Mouse (Mus musculus) midbrain, embryonic 13.5 days (tissue): Measurements from ENCODE around the gene Cdh3. TPM values are rescaled to one million over a fixed set of nuclear protein-coding genes. Genes with fewer than 3 reads are reported as not detected.

Source experiments
- ATAC-seq: fragments of 200-750 bp; cut with Nextera tagmentation; 2 replicates; pipeline ENCODE4 v1.8.0; 2017; ENCODE audit warnings: mild to moderate bottlenecking, moderate TSS enrichment, moderate library complexity
- H3K27ac ChIP-seq: fragments of 300-500 bp; sonication (generic); 2 replicates; pipeline ENCODE4 v1.5.1; 2015; ENCODE audit warnings: inconsistent platforms, mild to moderate bottlenecking, moderate library complexity
- H3K27me3 ChIP-seq: fragments of 300-500 bp; sonication (generic); 2 replicates; pipeline ENCODE4 v1.6.1; 2015; ENCODE audit warnings: mild to moderate bottlenecking, inconsistent platforms
- H3K36me3 ChIP-seq: fragments of 300-500 bp; sonication (generic); 2 replicates; pipeline ENCODE4 v1.6.1; 2015; ENCODE audit warnings: mild to moderate bottlenecking, inconsistent platforms
- H3K4me1 ChIP-seq: fragments of 300-500 bp; sonication (generic); replicated peaks from 2 replicates; pipeline ENCODE4 v1.6.1; 2015; ENCODE audit warnings: inconsistent platforms
- H3K4me2 ChIP-seq: fragments of 300-500 bp; sonication (generic); replicated peaks from 2 replicates; pipeline ENCODE4 v1.6.1; 2015; ENCODE audit warnings: moderate library complexity, mild to moderate bottlenecking, inconsistent platforms
- H3K4me3 ChIP-seq: fragments of 300-500 bp; sonication (generic); replicated peaks from 2 replicates; pipeline ENCODE4 v1.5.1; 2015; ENCODE audit warnings: mild to moderate bottlenecking, inconsistent platforms
- H3K9ac ChIP-seq: fragments of 300-500 bp; sonication (generic); replicated peaks from 2 replicates; pipeline ENCODE4 v1.6.1; 2015; ENCODE audit warnings: mild to moderate bottlenecking, inconsistent platforms
- H3K9me3 ChIP-seq: fragments of 300-500 bp; sonication (generic); 2 replicates; pipeline ENCODE4 v1.6.1; 2016; ENCODE audit warnings: mild to moderate bottlenecking, inconsistent platforms
- WGBS: fragments of 180-500 bp; shearing (Covaris S2); methylation state at CpG from one replicate; pipeline ENCODE4 v1.1.7; 2015; 5-methylcytosine and 5-hydroxymethylcytosine counted together
- polyA plus RNA-seq: library from polyadenylated mRNA; unstranded; fragments of >200 nt; fragmentation: Nextera tagmentation; extraction: Ambion mirVana; gene quantifications from 2 replicates; pipeline ENCODE4 v1.2.1, GENCODE M21; 2015

Gene Cdh3
- polyA plus RNA-seq, 1 experiment from 2014 or later, result 0.46 TPM

DNA sequence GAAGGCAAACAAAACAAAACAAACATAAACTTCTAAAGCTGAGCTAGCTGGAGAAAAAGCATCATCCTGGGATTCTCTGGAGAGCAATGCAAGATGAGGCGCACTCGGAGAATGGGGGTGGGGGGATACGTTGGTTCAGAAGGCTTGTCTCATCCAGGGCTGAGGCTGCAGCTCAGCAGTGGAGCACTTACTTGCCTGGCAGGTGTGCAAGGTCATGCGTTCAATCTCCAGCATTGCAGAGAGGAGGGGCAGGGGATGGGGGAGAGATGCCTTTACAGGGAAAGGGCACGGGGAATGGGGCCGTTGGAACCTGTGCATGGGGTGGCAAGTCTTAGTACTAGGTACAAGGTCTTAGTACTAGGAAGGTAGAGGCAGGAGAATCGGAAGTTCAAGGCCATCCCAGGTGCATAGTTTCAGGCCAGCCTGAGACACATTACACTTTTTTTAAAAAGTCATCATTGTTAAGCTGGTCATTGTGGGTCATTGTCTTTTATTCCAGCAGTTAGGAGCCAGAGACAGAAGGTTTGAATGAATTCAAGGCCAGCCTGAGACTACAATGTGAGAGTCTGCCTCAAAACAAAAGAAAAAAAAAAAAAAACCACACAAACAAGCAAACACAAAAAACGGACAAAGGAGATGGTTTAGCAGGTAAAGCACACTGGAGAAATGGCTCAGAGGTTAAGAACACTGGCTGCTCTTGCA, 1.5 kb upstream of the Cdh3 start:
- no peak overlapping the region for H3K9ac ChIP-seq
- peaks cover 75% of the 10 kb centered on the region for H3K27me3 ChIP-seq
- no peak overlapping the region for H3K4me2 ChIP-seq
- H3K36me3 ChIP-seq, result no peaks in the 10 kb centered on the region
- H3K9me3 ChIP-seq, result no peaks in the 10 kb centered on the region
- H3K27ac ChIP-seq, result no peak overlapping the region
- H3K4me1 ChIP-seq, result peaks cover 36% of the 10 kb centered on the region
- no peak overlapping the region for H3K4me3 ChIP-seq
- WGBS, result 44% methylated on average over 8 of the region's 8 CpGs
- ATAC-seq, result no peak

GRCm38 (mm10) chr8:106511065-106511501, 392 bp downstream of the Cdh3 start:
- ATAC-seq, result peak; percentile 31; the same call in 1 of the 2 replicates
- Histone ChIP-seq H3K4me1 (peaks cover 36% of the 10 kb centered on the region), H3K9me3 (no peaks in the 10 kb centered on the region), H3K4me2 (peak overlapping the region; percentile 54), H3K27ac (no peak overlapping the region), H3K4me3 (peak overlapping the region; percentile 34), H3K27me3 (peaks cover 74% of the 10 kb centered on the region), H3K36me3 (no peaks in the 10 kb centered on the region), H3K9ac (0 out of 2 replicates have a peak overlapping the region, but pooled peaks have one; percentile 29)
- WGBS, result 1% methylated on average over 22 of the region's 22 CpGs

- peak overlapping the region; percentile 34 for H3K4me3 ChIP-seq
- no peaks in the 10 kb centered on the region for H3K9me3 ChIP-seq
- H3K9ac ChIP-seq, result 0 out of 2 replicates have a peak overlapping the region, but pooled peaks have one; percentile 29
- H3K27me3 ChIP-seq, result peaks cover 69% of the 10 kb centered on the region
- peaks cover 36% of the 10 kb centered on the region for H3K4me1 ChIP-seq
- peak; percentile 16; the same call in 1 of the 2 replicates for ATAC-seq
- WGBS, result 2% methylated on average over 29 of the region's 30 CpGs
- no peak overlapping the region for H3K27ac ChIP-seq
- peak overlapping the region; percentile 54 for H3K4me2 ChIP-seq
- H3K36me3 ChIP-seq, result no peaks in the 10 kb centered on the region
These were observed 895 bp downstream of the Cdh3 start for GRCm38 (mm10) chr8:106511531-106512041.

GRCm38 (mm10) chr8:106512475-106513150, 1.9 kb downstream of the Cdh3 start:
- Histone ChIP-seq H3K27me3 (peaks cover 59% of the 10 kb centered on the region), H3K36me3 (no peaks in the 10 kb centered on the region), H3K9ac (no peak overlapping the region), H3K27ac (no peak overlapping the region), H3K4me3 (no peak overlapping the region), H3K4me1 (peaks cover 30% of the 10 kb centered on the region), H3K9me3 (no peaks in the 10 kb centered on the region), H3K4me2 (no peak overlapping the region)
- no peak for ATAC-seq
- WGBS, result 63% methylated on average over 7 of the region's 7 CpGs

DNA sequence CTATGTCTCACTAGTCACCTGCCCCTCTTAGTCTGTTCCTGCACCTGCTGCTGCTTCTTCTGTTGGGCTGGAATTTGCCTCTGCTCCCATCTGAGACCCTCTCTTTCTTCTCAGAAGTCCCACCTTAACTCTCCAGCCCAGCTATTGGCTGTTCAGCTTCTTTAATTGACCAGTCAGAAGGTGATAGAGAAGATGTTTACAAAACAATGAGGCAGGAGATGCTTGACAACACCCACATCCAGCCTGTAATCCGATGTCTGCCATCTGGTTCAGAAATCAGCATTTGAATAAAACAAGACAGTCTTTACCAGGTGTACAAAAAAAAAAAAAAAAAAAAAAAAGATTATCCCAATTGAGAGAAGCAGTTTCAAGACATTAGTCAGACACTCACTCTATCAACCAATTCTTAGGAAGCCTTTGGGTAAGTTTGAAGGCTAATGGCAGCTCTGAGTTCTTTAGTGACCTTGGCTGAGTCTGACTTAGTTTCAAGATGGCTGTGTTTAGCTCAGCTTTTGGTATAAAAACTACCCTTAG, 5.3 kb downstream of the Cdh3 start:
- H3K4me3 ChIP-seq, result no peak overlapping the region

GRCm38 (mm10) chr8:106516581-106516980, 5.9 kb downstream of the Cdh3 start:
- Histone ChIP-seq H3K27me3 (peaks cover 22% of the 10 kb centered on the region), H3K9ac (no peak overlapping the region), H3K4me1 (peaks cover 6% of the 10 kb centered on the region), H3K9me3 (no peaks in the 10 kb centered on the region), H3K36me3 (no peaks in the 10 kb centered on the region), H3K4me3 (no peak overlapping the region), H3K4me2 (no peak overlapping the region), H3K27ac (no peak overlapping the region)
- 86% methylated on average over 2 of the region's 2 CpGs for WGBS
- ATAC-seq, result no peak

More for the DNA sequence above, 5.3 kb downstream of the Cdh3 start:
- H3K27me3 ChIP-seq, result peaks cover 28% of the 10 kb centered on the region
- 13% methylated on average over 1 of the region's 1 CpGs for WGBS
- peaks cover 11% of the 10 kb centered on the region for H3K4me1 ChIP-seq
- no peaks in the 10 kb centered on the region for H3K36me3 ChIP-seq
- no peak overlapping the region for H3K4me2 ChIP-seq
- ATAC-seq, result no peak
- H3K27ac ChIP-seq, result no peak overlapping the region
- H3K9ac ChIP-seq, result no peak overlapping the region
- H3K9me3 ChIP-seq, result no peaks in the 10 kb centered on the region

DNA sequence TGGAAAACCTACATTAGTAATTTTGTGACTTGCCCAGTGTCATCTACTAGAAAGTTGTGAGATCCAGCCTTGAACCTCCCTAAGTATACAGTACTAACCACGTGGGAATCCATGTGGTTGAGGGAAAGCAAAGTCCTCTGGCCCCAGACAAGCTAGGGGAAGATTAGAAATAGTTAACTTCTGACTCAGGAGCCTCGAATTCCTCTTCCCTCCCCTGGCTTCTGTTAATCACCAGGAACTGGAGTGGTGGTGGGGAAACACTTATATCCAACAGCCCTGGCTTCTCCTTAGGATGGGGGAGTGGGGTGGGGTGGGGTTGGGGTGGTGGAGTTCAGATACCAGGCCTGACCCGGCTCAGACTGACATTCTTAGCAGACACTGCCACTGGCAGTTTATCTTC, 8.1 kb downstream of the Cdh3 start:
- Histone ChIP-seq H3K27me3 (peaks cover under 1% of the 10 kb centered on the region; the same call in 1 of the 2 replicates), H3K36me3 (no peaks in the 10 kb centered on the region), H3K4me2 (no peak overlapping the region), H3K9ac (no peak overlapping the region), H3K4me1 (no peaks in the 10 kb centered on the region), H3K4me3 (no peak overlapping the region), H3K27ac (no peak overlapping the region), H3K9me3 (no peaks in the 10 kb centered on the region)
- 52% methylated on average over 3 of the region's 3 CpGs for WGBS
- ATAC-seq, result no peak

- no peak overlapping the region for H3K9ac ChIP-seq
- no peak overlapping the region for H3K4me2 ChIP-seq
- H3K27me3 ChIP-seq, result no peaks in the 10 kb centered on the region
- H3K36me3 ChIP-seq, result no peaks in the 10 kb centered on the region
- no peaks in the 10 kb centered on the region for H3K9me3 ChIP-seq
- ATAC-seq, result no peak
- WGBS, result 90% methylated on average over 7 of the region's 7 CpGs
- no peaks in the 10 kb centered on the region for H3K4me1 ChIP-seq
- H3K4me3 ChIP-seq, result no peak overlapping the region
- no peak overlapping the region for H3K27ac ChIP-seq
These were observed 9.9 kb downstream of the Cdh3 start for GRCm38 (mm10) chr8:106520578-106520977.

GRCm38 (mm10) chr8:106521845-106522244, 11.2 kb downstream of the Cdh3 start:
- no peak for ATAC-seq
- no peaks in the 10 kb centered on the region for H3K9me3 ChIP-seq
- H3K9ac ChIP-seq, result no peak overlapping the region
- 87% methylated on average over 9 of the region's 9 CpGs for WGBS
- H3K4me3 ChIP-seq, result no peak overlapping the region
- H3K4me2 ChIP-seq, result no peak overlapping the region
- no peaks in the 10 kb centered on the region for H3K36me3 ChIP-seq
- H3K27ac ChIP-seq, result no peak overlapping the region
- no peaks in the 10 kb centered on the region for H3K27me3 ChIP-seq
- H3K4me1 ChIP-seq, result no peaks in the 10 kb centered on the region

DNA sequence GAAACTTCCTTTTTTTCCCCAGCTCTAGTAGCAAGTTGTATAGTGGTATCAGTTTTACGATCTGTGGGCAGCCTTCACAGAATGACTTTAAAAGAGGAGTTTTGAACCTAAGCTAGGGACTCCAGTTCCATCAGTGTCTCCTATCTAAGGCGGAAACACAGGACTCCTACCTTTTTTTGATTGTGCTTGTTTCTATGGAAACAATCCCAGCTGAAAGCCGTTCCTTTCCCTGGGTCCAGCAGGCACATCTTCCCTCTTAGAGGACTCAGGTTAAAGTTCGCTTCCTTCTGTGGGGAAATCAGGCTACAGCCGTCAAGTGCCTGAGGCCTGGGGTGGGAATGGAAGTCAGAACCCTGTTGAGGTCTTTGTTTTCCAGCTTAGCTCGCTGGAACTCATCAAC, 16.0 kb downstream of the Cdh3 start:
- Histone ChIP-seq H3K4me3 (no peak overlapping the region), H3K9ac (no peak overlapping the region), H3K4me1 (no peaks in the 10 kb centered on the region), H3K27me3 (no peaks in the 10 kb centered on the region), H3K9me3 (no peaks in the 10 kb centered on the region), H3K36me3 (no peaks in the 10 kb centered on the region), H3K4me2 (no peak overlapping the region), H3K27ac (no peak overlapping the region)
- 69% methylated on average over 6 of the region's 6 CpGs for WGBS
- no peak for ATAC-seq

DNA sequence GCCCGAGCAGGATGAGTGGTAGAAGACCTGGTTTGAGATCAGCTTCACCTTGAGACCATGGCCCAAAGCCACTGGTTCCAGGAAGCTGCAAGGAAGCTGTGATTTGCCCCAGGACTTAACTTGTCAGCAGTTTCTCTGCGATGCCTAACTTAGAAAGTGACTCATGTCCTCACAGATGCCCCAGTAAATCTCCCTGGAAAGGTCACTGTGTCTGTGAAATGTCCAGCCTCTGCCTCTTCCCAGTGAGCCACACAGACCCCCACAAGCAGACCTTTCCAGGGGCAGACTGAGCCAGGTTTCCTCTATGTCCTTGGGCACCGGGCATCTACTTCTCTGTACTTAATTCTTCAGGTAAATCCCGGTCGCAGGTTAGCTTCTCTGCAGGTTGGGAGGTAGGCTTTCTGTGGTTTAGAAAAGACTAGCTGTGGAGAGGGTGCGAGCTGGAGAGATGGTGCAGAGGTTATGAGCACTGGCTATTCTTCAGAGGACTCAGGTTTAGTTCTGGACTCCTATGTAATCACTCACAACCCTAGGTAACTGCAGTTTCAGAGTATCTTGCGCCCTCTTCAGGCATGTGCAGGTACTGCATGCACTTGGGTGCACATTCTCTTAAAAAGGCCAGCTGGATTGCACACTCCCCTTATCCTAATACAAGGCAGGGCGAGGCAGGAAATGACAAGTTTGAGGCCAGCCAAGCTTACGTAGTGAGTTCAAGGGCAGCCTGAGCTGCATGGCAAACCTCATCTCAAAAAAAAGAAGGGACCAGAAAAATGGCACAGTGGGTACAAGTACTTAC, 16.7 kb downstream of the Cdh3 start:
- ATAC-seq, result no peak
- no peak overlapping the region for H3K4me3 ChIP-seq
- H3K9ac ChIP-seq, result no peak overlapping the region
- H3K9me3 ChIP-seq, result no peaks in the 10 kb centered on the region
- no peak overlapping the region for H3K4me2 ChIP-seq
- no peaks in the 10 kb centered on the region for H3K27me3 ChIP-seq
- 91% methylated on average over 9 of the region's 9 CpGs for WGBS
- H3K27ac ChIP-seq, result no peak overlapping the region
- H3K4me1 ChIP-seq, result no peaks in the 10 kb centered on the region
- no peaks in the 10 kb centered on the region for H3K36me3 ChIP-seq
